In genomic region chr4:149149196-149149595, GRCm38 (mm10) we compare ENCODE assay signal across 26 mouse cellular contexts. TPM values are rescaled to one million over a fixed set of nuclear protein-coding genes. Genes with fewer than 3 reads are reported as not detected.
A peak's percentile ranks its signal among the peaks of the same experiment; 100 is the strongest.
DNase-seq lines count a peak whose midpoint lies in the region; ATAC-seq lines count a peak whose summit lies in the region.
"Had no signal": no experiment of that assay in that cellular context is flagged by ENCODE, and none has a peak within 500 bp of the region (broad histone marks: within the 10 kb centered on the region; RNA-seq: fewer than 3 reads in every experiment).

No protein-coding gene starts in this region.

- peak overlapping the region; percentile 62 for H3K27ac ChIP-seq in hindbrain, embryonic 13.5 days
- H3K27ac ChIP-seq in hindbrain, embryonic 14.5 days: no peak overlapping the region
- H3K27ac ChIP-seq in midbrain, embryonic 10.5 days (replicated peaks): 0 out of 2 replicates have a peak overlapping the region, but pooled peaks have one; percentile 9
- H3K27ac ChIP-seq in midbrain, embryonic 14.5 days (replicated peaks; ENCODE audit: low read depth, low read length): no peak overlapping the region
- peak overlapping the region; percentile 67 for H3K27ac ChIP-seq in liver, embryonic 15.5 days (replicated peaks)
- peak overlapping the region; percentile 39; the same call in 1 of the 2 replicates for H3K27ac ChIP-seq in neural tube, embryonic 13.5 days (replicated peaks)
- no peak overlapping the region for H3K27ac ChIP-seq in forebrain, embryonic 11.5 days (ENCODE audit: low read depth, low read length)
- H3K27ac ChIP-seq: forebrain, embryonic 15.5 days; hindbrain, embryonic 15.5 days; layer of hippocampus, adult 2 months; left cerebral cortex, adult 2 months; limb, embryonic 12.5 days; midbrain, embryonic 12.5 days had no signal

- no peak overlapping the region for H3K4me2 ChIP-seq in hindbrain, embryonic 13.5 days
- no peak overlapping the region for H3K4me2 ChIP-seq in hindbrain, embryonic 14.5 days (replicated peaks)
- H3K4me2 ChIP-seq in midbrain, embryonic 14.5 days (ENCODE audit: low read length): no peak overlapping the region
- no peak overlapping the region for H3K4me2 ChIP-seq in liver, embryonic 15.5 days
- no peak overlapping the region for H3K4me2 ChIP-seq in neural tube, embryonic 13.5 days
- no peak overlapping the region for H3K4me2 ChIP-seq in forebrain, embryonic 11.5 days (ENCODE audit: low read depth, low read length, severe bottlenecking)
- H3K4me2 ChIP-seq: forebrain, embryonic 15.5 days; hindbrain, embryonic 15.5 days; limb, embryonic 12.5 days; midbrain, embryonic 12.5 days had no signal

- DNase-seq in hindbrain, embryonic 14.5 days (ENCODE audit: low spot score): no peak
- no peak for DNase-seq in midbrain, embryonic 10.5 days (ENCODE audit: low spot score)
- DNase-seq in midbrain, embryonic 14.5 days: no peak
- DNase-seq in forebrain, embryonic 11.5 days (ENCODE audit: low spot score): no peak
- DNase-seq: B cell, adult 2 months; cerebellum, adult 18-20 months; cerebellum, postnatal 10 days; kidney, adult 11 months; kidney, postnatal 25 days; right cerebral cortex, postnatal 4 days had no signal

- no peaks in the 10 kb centered on the region for H3K9me3 ChIP-seq in hindbrain, embryonic 13.5 days
- H3K9me3 ChIP-seq in hindbrain, embryonic 14.5 days (ENCODE audit: control insufficient read depth, low read length): no peaks in the 10 kb centered on the region
- no peaks in the 10 kb centered on the region for H3K9me3 ChIP-seq in midbrain, embryonic 10.5 days (replicated peaks)
- no peaks in the 10 kb centered on the region for H3K9me3 ChIP-seq in midbrain, embryonic 14.5 days (ENCODE audit: control insufficient read depth, low read length)
- no peaks in the 10 kb centered on the region for H3K9me3 ChIP-seq in liver, embryonic 15.5 days (replicated peaks)
- H3K9me3 ChIP-seq in neural tube, embryonic 13.5 days: no peaks in the 10 kb centered on the region
- H3K9me3 ChIP-seq in forebrain, embryonic 11.5 days (ENCODE audit: control insufficient read depth, low read length): no peaks in the 10 kb centered on the region
- H3K9me3 ChIP-seq: forebrain, embryonic 15.5 days; hindbrain, embryonic 15.5 days; limb, embryonic 12.5 days had no signal

- no peak overlapping the region for H3K9ac ChIP-seq in hindbrain, embryonic 13.5 days
- H3K9ac ChIP-seq in hindbrain, embryonic 14.5 days: no peak overlapping the region
- H3K9ac ChIP-seq in midbrain, embryonic 14.5 days (replicated peaks; ENCODE audit: low read length): no peak overlapping the region
- no peak overlapping the region for H3K9ac ChIP-seq in liver, embryonic 15.5 days
- H3K9ac ChIP-seq in neural tube, embryonic 13.5 days: no peak overlapping the region
- H3K9ac ChIP-seq in forebrain, embryonic 11.5 days (ENCODE audit: low read length): no peak overlapping the region
- H3K9ac ChIP-seq: forebrain, embryonic 15.5 days; hindbrain, embryonic 15.5 days; limb, embryonic 12.5 days; midbrain, embryonic 12.5 days had no signal

- WGBS in hindbrain, embryonic 13.5 days: 82% methylated on average over 9 of the region's 9 CpGs
- 84% methylated on average over 9 of the region's 9 CpGs for WGBS in hindbrain, embryonic 14.5 days
- 86% methylated on average over 9 of the region's 9 CpGs for WGBS in midbrain, embryonic 10.5 days
- WGBS in midbrain, embryonic 14.5 days: 88% methylated on average over 9 of the region's 9 CpGs
- 60% methylated on average over 9 of the region's 9 CpGs for WGBS in liver, embryonic 15.5 days (ENCODE audit: insufficient replicate concordance)
- WGBS in neural tube, embryonic 13.5 days: 81% methylated on average over 9 of the region's 9 CpGs
- 85% methylated on average over 9 of the region's 9 CpGs for WGBS in forebrain, embryonic 11.5 days

- peaks cover 10% of the 10 kb centered on the region; the same call in 1 of the 2 replicates for H3K4me1 ChIP-seq in hindbrain, embryonic 13.5 days (replicated peaks)
- H3K4me1 ChIP-seq in hindbrain, embryonic 14.5 days (replicated peaks; ENCODE audit: control insufficient read depth, insufficient read depth, low read length): no peaks in the 10 kb centered on the region
- H3K4me1 ChIP-seq in midbrain, embryonic 10.5 days: peaks cover 22% of the 10 kb centered on the region
- H3K4me1 ChIP-seq in midbrain, embryonic 14.5 days (ENCODE audit: control insufficient read depth, insufficient read depth, low read length): no peaks in the 10 kb centered on the region
- peaks cover 33% of the 10 kb centered on the region for H3K4me1 ChIP-seq in liver, embryonic 15.5 days (replicated peaks)
- H3K4me1 ChIP-seq in neural tube, embryonic 13.5 days (replicated peaks): 0 out of 2 replicates have a peak, but pooled peaks cover 3% of the 10 kb centered on the region
- H3K4me1 ChIP-seq in forebrain, embryonic 11.5 days (replicated peaks; ENCODE audit: control insufficient read depth, insufficient read depth, low read length): no peaks in the 10 kb centered on the region; the same call in 1 of the 2 replicates
- H3K4me1 ChIP-seq: hindbrain, embryonic 15.5 days; midbrain, embryonic 12.5 days had no signal

- H3K4me3 ChIP-seq in hindbrain, embryonic 13.5 days: no peak overlapping the region
- H3K4me3 ChIP-seq in hindbrain, embryonic 14.5 days (replicated peaks; ENCODE audit: low read length): no peak overlapping the region
- no peak overlapping the region for H3K4me3 ChIP-seq in midbrain, embryonic 10.5 days
- no peak overlapping the region for H3K4me3 ChIP-seq in midbrain, embryonic 14.5 days (replicated peaks; ENCODE audit: low read depth, low read length)
- no peak overlapping the region for H3K4me3 ChIP-seq in liver, embryonic 15.5 days (replicated peaks)
- no peak overlapping the region for H3K4me3 ChIP-seq in neural tube, embryonic 13.5 days
- H3K4me3 ChIP-seq in forebrain, embryonic 11.5 days (ENCODE audit: low read depth, low read length): no peak overlapping the region
- H3K4me3 ChIP-seq: forebrain, embryonic 15.5 days; hindbrain, embryonic 15.5 days; layer of hippocampus, adult 2 months; left cerebral cortex, adult 2 months; limb, embryonic 12.5 days; midbrain, embryonic 12.5 days had no signal

- H3K36me3 ChIP-seq in hindbrain, embryonic 13.5 days: peaks cover 54% of the 10 kb centered on the region
- peaks cover 52% of the 10 kb centered on the region for H3K36me3 ChIP-seq in hindbrain, embryonic 14.5 days (replicated peaks; ENCODE audit: control insufficient read depth, insufficient read depth)
- H3K36me3 ChIP-seq in midbrain, embryonic 10.5 days: peaks cover 53% of the 10 kb centered on the region
- H3K36me3 ChIP-seq in midbrain, embryonic 14.5 days (ENCODE audit: control insufficient read depth, insufficient read depth, low read length): peaks cover 52% of the 10 kb centered on the region
- H3K36me3 ChIP-seq in liver, embryonic 15.5 days (replicated peaks): peaks cover 43% of the 10 kb centered on the region
- peaks cover 53% of the 10 kb centered on the region for H3K36me3 ChIP-seq in neural tube, embryonic 13.5 days
- peaks cover 16% of the 10 kb centered on the region; the same call in 1 of the 2 replicates for H3K36me3 ChIP-seq in forebrain, embryonic 11.5 days (ENCODE audit: control insufficient read depth, insufficient read depth, low read length)

- no peaks in the 10 kb centered on the region for H3K27me3 ChIP-seq in hindbrain, embryonic 13.5 days
- no peaks in the 10 kb centered on the region for H3K27me3 ChIP-seq in hindbrain, embryonic 14.5 days (ENCODE audit: control insufficient read depth, insufficient read depth, low read length)
- no peaks in the 10 kb centered on the region for H3K27me3 ChIP-seq in midbrain, embryonic 10.5 days (ENCODE audit: low read depth, poor library complexity, severe bottlenecking)
- H3K27me3 ChIP-seq in midbrain, embryonic 14.5 days (ENCODE audit: control insufficient read depth, insufficient read depth, low read length): no peaks in the 10 kb centered on the region
- no peaks in the 10 kb centered on the region for H3K27me3 ChIP-seq in liver, embryonic 15.5 days
- no peaks in the 10 kb centered on the region for H3K27me3 ChIP-seq in neural tube, embryonic 13.5 days
- no peaks in the 10 kb centered on the region for H3K27me3 ChIP-seq in forebrain, embryonic 11.5 days (ENCODE audit: control insufficient read depth, insufficient read depth, low read length)
- H3K27me3 ChIP-seq: forebrain, embryonic 15.5 days; hindbrain, embryonic 15.5 days; limb, embryonic 12.5 days; midbrain, embryonic 12.5 days had no signal

- no peak for ATAC-seq in hindbrain, embryonic 13.5 days (ENCODE audit: low FRiP score)
- no peak for ATAC-seq in hindbrain, embryonic 14.5 days (ENCODE audit: low FRiP score)
- no peak for ATAC-seq in midbrain, embryonic 14.5 days (ENCODE audit: low FRiP score, low TSS enrichment)
- no peak for ATAC-seq in liver, embryonic 15.5 days (ENCODE audit: insufficient read depth)
- no peak for ATAC-seq in neural tube, embryonic 13.5 days (ENCODE audit: low read depth)
- ATAC-seq in forebrain, embryonic 11.5 days (replicated peaks; ENCODE audit: low FRiP score): no peak
- no peak for ATAC-seq in granulocyte monocyte progenitor cell, adult 5-6 weeks (replicated peaks; ENCODE audit: poor library complexity, severe bottlenecking)
- ATAC-seq: forebrain, embryonic 15.5 days; inflammation-experienced regulatory T-cells, adult 6 months had no signal

RNA-seq across cellular contexts. Expression of gene Cenps, which starts 11.8 kb away (rescaled TPM):
- 22.1 and 24.3 TPM in 2 replicates for polyA plus RNA-seq in hindbrain, embryonic 13.5 days (2015; fragmentation: Nextera tagmentation; extraction: Ambion mirVana)
- polyA plus RNA-seq in hindbrain, embryonic 14.5 days (2014; fragmentation: Nextera tagmentation; extraction: Ambion mirVana): 16.9 and 18.7 TPM in 2 replicates
- 59.4 and 72.8 TPM in 2 replicates for polyA plus RNA-seq in midbrain, embryonic 10.5 days (2016; fragmentation: Nextera tagmentation; extraction: Ambion mirVana)
- polyA plus RNA-seq in midbrain, embryonic 14.5 days (2014; fragmentation: Nextera tagmentation; extraction: Ambion mirVana): 16.9 and 20.2 TPM in 2 replicates
- 9.8 and 12.4 TPM in 2 replicates for polyA plus RNA-seq in liver, embryonic 15.5 days (2015; fragmentation: Nextera tagmentation; extraction: Ambion mirVana)
- polyA plus RNA-seq in neural tube, embryonic 13.5 days (2015; fragmentation: Nextera tagmentation; extraction: Ambion mirVana): 21.1 and 21.9 TPM in 2 replicates
- 49.5 and 52.3 TPM in 2 replicates for polyA plus RNA-seq in forebrain, embryonic 11.5 days (2014; fragmentation: Nextera tagmentation; extraction: Ambion mirVana)
- total RNA-seq in granulocyte monocyte progenitor cell, adult 5-6 weeks (2014; fragmentation: Nextera tagmentation): 29.2 and 36.6 TPM in 2 replicates
- total RNA-seq in granulocyte monocyte progenitor cell, adult 5-6 weeks (2017): 19.4 and 25.6 TPM in 2 replicates

RNA-seq across cellular contexts. Expression of gene Pgd, which starts 17.4 kb away (rescaled TPM):
- 111 and 114 TPM in 2 replicates for polyA plus RNA-seq in hindbrain, embryonic 13.5 days (2015; fragmentation: Nextera tagmentation; extraction: Ambion mirVana)
- 46.4 TPM in 2 replicates for polyA plus RNA-seq in hindbrain, embryonic 14.5 days (2014; fragmentation: Nextera tagmentation; extraction: Ambion mirVana)
- polyA plus RNA-seq in midbrain, embryonic 10.5 days (2016; fragmentation: Nextera tagmentation; extraction: Ambion mirVana): 168 TPM in 2 replicates
- polyA plus RNA-seq in midbrain, embryonic 14.5 days (2014; fragmentation: Nextera tagmentation; extraction: Ambion mirVana): 50.6 and 73.5 TPM in 2 replicates
- 73.5 and 73.9 TPM in 2 replicates for polyA plus RNA-seq in liver, embryonic 15.5 days (2015; fragmentation: Nextera tagmentation; extraction: Ambion mirVana)
- 114 and 117 TPM in 2 replicates for polyA plus RNA-seq in neural tube, embryonic 13.5 days (2015; fragmentation: Nextera tagmentation; extraction: Ambion mirVana)
- polyA plus RNA-seq in forebrain, embryonic 11.5 days (2014; fragmentation: Nextera tagmentation; extraction: Ambion mirVana): 51.3 and 56.9 TPM in 2 replicates
- total RNA-seq in granulocyte monocyte progenitor cell, adult 5-6 weeks (2014; fragmentation: Nextera tagmentation): 220 and 237 TPM in 2 replicates
- 140 and 162 TPM in 2 replicates for total RNA-seq in granulocyte monocyte progenitor cell, adult 5-6 weeks (2017)

RNA-seq across cellular contexts. Expression of gene Cort, which starts 22.6 kb away (rescaled TPM):
- 0.35 and 0.41 TPM in 2 replicates for polyA plus RNA-seq in hindbrain, embryonic 13.5 days (2015; fragmentation: Nextera tagmentation; extraction: Ambion mirVana)
- polyA plus RNA-seq in hindbrain, embryonic 14.5 days (2014; fragmentation: Nextera tagmentation; extraction: Ambion mirVana): 0.41 and 0.99 TPM in 2 replicates
- 0.19 and 0.42 TPM in 2 replicates for polyA plus RNA-seq in midbrain, embryonic 10.5 days (2016; fragmentation: Nextera tagmentation; extraction: Ambion mirVana)
- 0.93 TPM in 1 of 2 replicates, not detected in the other for polyA plus RNA-seq in midbrain, embryonic 14.5 days (2014; fragmentation: Nextera tagmentation; extraction: Ambion mirVana)
- 0.14 TPM in 1 of 2 replicates, not detected in the other for polyA plus RNA-seq in liver, embryonic 15.5 days (2015; fragmentation: Nextera tagmentation; extraction: Ambion mirVana)
- polyA plus RNA-seq in neural tube, embryonic 13.5 days (2015; fragmentation: Nextera tagmentation; extraction: Ambion mirVana): not detected in 2 replicates
- 0.49 and 1.3 TPM in 2 replicates for polyA plus RNA-seq in forebrain, embryonic 11.5 days (2014; fragmentation: Nextera tagmentation; extraction: Ambion mirVana)
- 0.92 TPM in 1 of 2 replicates, not detected in the other for total RNA-seq in granulocyte monocyte progenitor cell, adult 5-6 weeks (2014; fragmentation: Nextera tagmentation)
- total RNA-seq in granulocyte monocyte progenitor cell, adult 5-6 weeks (2017): not detected in 2 replicates
- total RNA-seq: common myeloid progenitor, adult 5-6 weeks; monocyte, adult 5-6 weeks had no signal
- polyA plus RNA-seq: kidney, embryonic 14.5 days; testis, adult 2 months; urinary bladder, adult 2 months had no signal

RNA-seq across cellular contexts. Expression of gene Dffa, which starts 45.2 kb away (rescaled TPM):
- polyA plus RNA-seq in hindbrain, embryonic 13.5 days (2015; fragmentation: Nextera tagmentation; extraction: Ambion mirVana): 27.0 and 29.1 TPM in 2 replicates
- polyA plus RNA-seq in hindbrain, embryonic 14.5 days (2014; fragmentation: Nextera tagmentation; extraction: Ambion mirVana): 20.1 and 20.8 TPM in 2 replicates
- polyA plus RNA-seq in midbrain, embryonic 10.5 days (2016; fragmentation: Nextera tagmentation; extraction: Ambion mirVana): 32.4 and 34.4 TPM in 2 replicates
- 16.2 and 17.7 TPM in 2 replicates for polyA plus RNA-seq in midbrain, embryonic 14.5 days (2014; fragmentation: Nextera tagmentation; extraction: Ambion mirVana)
- 14.4 and 17.7 TPM in 2 replicates for polyA plus RNA-seq in liver, embryonic 15.5 days (2015; fragmentation: Nextera tagmentation; extraction: Ambion mirVana)
- polyA plus RNA-seq in neural tube, embryonic 13.5 days (2015; fragmentation: Nextera tagmentation; extraction: Ambion mirVana): 32.8 and 35.6 TPM in 2 replicates
- 28.5 and 29.6 TPM in 2 replicates for polyA plus RNA-seq in forebrain, embryonic 11.5 days (2014; fragmentation: Nextera tagmentation; extraction: Ambion mirVana)
- total RNA-seq in granulocyte monocyte progenitor cell, adult 5-6 weeks (2014; fragmentation: Nextera tagmentation): 20.7 and 24.6 TPM in 2 replicates
- 20.3 and 26.8 TPM in 2 replicates for total RNA-seq in granulocyte monocyte progenitor cell, adult 5-6 weeks (2017)

RNA-seq across cellular contexts. Expression of gene Pex14, which starts 49.5 kb away (rescaled TPM):
- 52.6 and 57.7 TPM in 2 replicates for polyA plus RNA-seq in hindbrain, embryonic 13.5 days (2015; fragmentation: Nextera tagmentation; extraction: Ambion mirVana)
- 46.7 and 47.0 TPM in 2 replicates for polyA plus RNA-seq in hindbrain, embryonic 14.5 days (2014; fragmentation: Nextera tagmentation; extraction: Ambion mirVana)
- polyA plus RNA-seq in midbrain, embryonic 10.5 days (2016; fragmentation: Nextera tagmentation; extraction: Ambion mirVana): 56.6 and 57.3 TPM in 2 replicates
- 46.0 and 47.3 TPM in 2 replicates for polyA plus RNA-seq in midbrain, embryonic 14.5 days (2014; fragmentation: Nextera tagmentation; extraction: Ambion mirVana)
- 27.2 and 29.6 TPM in 2 replicates for polyA plus RNA-seq in liver, embryonic 15.5 days (2015; fragmentation: Nextera tagmentation; extraction: Ambion mirVana)
- 50.5 and 52.9 TPM in 2 replicates for polyA plus RNA-seq in neural tube, embryonic 13.5 days (2015; fragmentation: Nextera tagmentation; extraction: Ambion mirVana)
- polyA plus RNA-seq in forebrain, embryonic 11.5 days (2014; fragmentation: Nextera tagmentation; extraction: Ambion mirVana): 43.5 TPM in 2 replicates
- total RNA-seq in granulocyte monocyte progenitor cell, adult 5-6 weeks (2014; fragmentation: Nextera tagmentation): 12.0 and 19.9 TPM in 2 replicates
- 12.5 and 13.6 TPM in 2 replicates for total RNA-seq in granulocyte monocyte progenitor cell, adult 5-6 weeks (2017)

Comparison
In these comparisons a context has a peak if more than half of its experiments do, and no peak if none do; other contexts are left out.
1. H3K27ac ChIP-seq: peak in hindbrain, embryonic 13.5 days (single experiment), midbrain, embryonic 10.5 days (single experiment), liver, embryonic 15.5 days (single experiment) and neural tube, embryonic 13.5 days (single experiment); none in hindbrain, embryonic 14.5 days (single experiment), midbrain, embryonic 14.5 days (single experiment) and forebrain, embryonic 11.5 days (single experiment).